Mouse (Mus musculus): ENCODE measurements around the gene Atp5e.

Atp5e gene

DNA sequence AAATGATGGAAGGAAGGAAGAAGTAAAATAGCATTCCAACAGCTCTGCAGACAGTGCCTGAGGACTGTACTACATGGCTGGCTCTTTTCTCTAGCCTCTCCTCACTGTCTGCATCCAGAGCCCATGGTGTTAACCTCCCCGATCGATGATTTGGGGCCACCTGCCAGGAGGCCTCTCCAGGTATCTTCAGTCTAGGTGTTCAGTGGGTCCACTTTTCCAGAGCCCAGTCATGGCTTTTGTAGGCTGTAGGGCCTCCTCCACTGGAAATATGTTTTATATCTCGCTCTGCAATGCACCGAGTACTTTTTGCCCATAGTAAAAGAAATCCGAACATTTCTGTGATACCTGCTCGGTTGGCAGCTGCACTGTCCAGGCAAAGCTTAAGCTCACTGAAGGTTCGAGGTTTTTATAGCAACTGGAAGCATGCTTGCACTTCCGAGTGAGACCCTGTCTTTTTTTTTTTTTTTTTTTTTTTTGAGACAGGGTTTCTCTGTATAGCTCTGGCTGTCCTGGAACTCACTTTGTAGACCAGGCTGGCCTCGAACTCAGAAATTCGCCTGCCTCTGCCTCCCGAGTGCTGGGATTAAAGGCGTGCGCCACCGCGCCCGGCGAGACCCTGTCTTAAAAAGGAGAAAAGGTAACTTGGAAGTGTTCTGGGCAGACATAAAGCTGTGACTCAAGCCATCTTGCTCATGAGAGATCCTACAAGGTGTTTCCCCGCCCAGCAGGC lies 48.7 kb downstream of the Atp5e start:
- DNase-seq (ENCODE audit: low read depth, low spot score): no peak

- DNase-seq (ENCODE audit: low read depth, low spot score): no peak
Measured at GRCm38 (mm10) chr2:174413127-174413526, 50.8 kb downstream of the Atp5e start.

All from embryo, embryonic 11.5 days (tissue).